10 mouse cellular contexts compared by ENCODE assay signal in the genomic region with DNA sequence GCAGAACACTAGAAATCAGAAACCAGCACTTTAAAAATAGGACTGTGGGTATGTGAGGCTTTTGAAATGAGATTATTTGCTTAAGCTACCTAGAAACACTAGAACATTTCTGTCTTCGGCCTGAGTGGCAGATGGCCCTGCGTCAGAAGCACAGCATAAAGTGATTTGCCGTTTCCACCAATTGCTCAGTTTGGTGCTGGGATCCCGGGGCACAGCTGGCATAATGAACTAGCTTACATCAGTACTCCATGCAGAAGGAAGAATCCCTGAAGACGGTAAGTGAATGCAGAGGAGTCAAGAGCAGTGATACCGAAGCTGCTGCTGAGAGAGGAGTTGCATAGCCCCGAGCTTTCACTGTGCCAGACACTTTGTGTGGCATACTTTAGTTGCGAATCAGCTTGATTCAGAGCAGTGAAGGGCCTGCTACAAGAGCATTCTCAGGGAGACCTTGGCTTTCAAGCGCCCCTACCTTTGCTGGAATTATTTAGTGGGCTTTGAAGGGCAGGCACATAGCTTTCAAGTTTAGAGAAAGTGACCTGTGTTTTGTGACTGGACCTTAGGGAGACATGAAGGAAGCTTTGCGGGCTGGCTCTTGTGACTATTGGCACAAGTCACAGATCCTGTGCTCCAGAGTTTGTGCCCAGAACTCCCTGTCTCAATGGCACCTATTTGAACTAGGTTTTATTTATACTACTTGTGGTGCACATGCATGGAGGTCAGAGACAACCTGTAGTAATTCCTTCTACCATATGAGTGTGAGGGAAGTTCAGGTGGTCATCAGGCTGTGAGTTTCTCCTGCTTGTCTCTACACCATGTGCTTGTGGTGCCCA. TPM values are rescaled to one million over a fixed set of nuclear protein-coding genes. Genes with fewer than 3 reads are reported as not detected.
DNase-seq lines count a peak whose midpoint lies in the region; ATAC-seq lines count a peak whose summit lies in the region.
"Had no signal": no experiment of that assay in that cellular context is flagged by ENCODE, and none has a peak within 500 bp of the region (broad histone marks: within the 10 kb centered on the region; RNA-seq: fewer than 3 reads in every experiment).

No protein-coding gene starts in this region.

- no peak for ATAC-seq in CD4-positive, CD25-positive, alpha-beta regulatory T cell, adult 4 months

- intact Hi-C loops in left cerebral cortex, postnatal 4 days (cut with DNase I) = no loop called here

- peak; percentile 66 for DNase-seq in left cerebral cortex, adult 11 months (ENCODE audit: low spot score)
- DNase-seq in left cerebral cortex, postnatal 4 days = no peak
- peak; percentile 61 to 74 for DNase-seq in frontal cortex, postnatal 10 days (ENCODE audit: low spot score in 2 of 2)
- peak; percentile 25 for DNase-seq in layer of hippocampus, adult 9-10 months (ENCODE audit: low spot score)
- peak; percentile 16 for DNase-seq in retina, postnatal 1 day
- no peak for DNase-seq in urinary bladder, postnatal 10 days (ENCODE audit: low spot score)
- DNase-seq in testis, postnatal 10 days (ENCODE audit: low spot score) = no peak

RNA-seq across cellular contexts. Expression of a gene that starts 15.5 kb away (rescaled TPM):
- not detected for total RNA-seq in left cerebral cortex, postnatal 4 days (2021)
- not detected for polyA plus RNA-seq in CD4-positive, CD25-positive, alpha-beta regulatory T cell, adult 4 months (2017; shearing (Covaris generic))
- total RNA-seq: hematopoietic stem cell, adult 5-6 weeks had no signal
- polyA plus RNA-seq: neural tube, embryonic 12.5 days had no signal

RNA-seq across cellular contexts. Expression of a gene that starts 31.4 kb away (rescaled TPM):
- 100 to 1,000 TPM; 132 to 134 TPM for total RNA-seq in left cerebral cortex, postnatal 4 days (2021)
- 10 to 100 TPM in 1 of 2 experiments, 1 to 10 TPM in 1; 9.5 to 14.3 TPM for polyA plus RNA-seq in CD4-positive, CD25-positive, alpha-beta regulatory T cell, adult 4 months (2017; shearing (Covaris generic))

Comparison
In these comparisons a context has a peak if more than half of its experiments do, and no peak if none do; other contexts are left out.
1. DNase-seq: peak in left cerebral cortex, adult 11 months (single experiment), frontal cortex, postnatal 10 days (2 of 2), layer of hippocampus, adult 9-10 months (single experiment) and retina, postnatal 1 day (single experiment); none in left cerebral cortex, postnatal 4 days (single experiment), urinary bladder, postnatal 10 days (single experiment) and testis, postnatal 10 days (single experiment).